Mouse (Mus musculus) Patski (cell line): ENCODE measurements at regions not wholly inside any gene's neighbourhood (a gene's known extent, or its start where the extent isn't known, plus 50 kb on each side); places are given as distances from the start of the nearest gene placed in this dataset.

Experiments used
- ATAC-seq: fragments of 100-300 bp; one replicate; pipeline ENCODE4 v1.8.0; 2021
- CTCF ChIA-PET: fragments of 350-600 bp; sonication (Branson Sonifier 250); formaldehyde crosslinking; loops from one replicate; lab custom pipeline; 2022; ENCODE audit warnings: inconsistent platforms; lab: Charles Lee
- POLR2A ChIA-PET: fragments of 350-600 bp; sonication (Branson Sonifier 250); formaldehyde crosslinking; loops from one replicate; lab custom pipeline; 2022; ENCODE audit warnings: antibody characterized with exemption, inconsistent platforms; lab: Charles Lee
- DNase-seq: peaks from one replicate; pipeline ENCODE4 v3.0.0-alpha.2; 2011; ENCODE audit warnings: low read depth, low spot score
- H3K27me3 ChIP-seq: fragments of 371-371 bp; one replicate; pipeline ENCODE4 v1.5.1; 2021
- CTCF ChIP-seq: fragments of 100-300 bp; IDR thresholded peaks from one replicate; pipeline ENCODE4 v1.5.1; 2021
- in situ Hi-C: fragments of 300-500 bp; cut with MboI; formaldehyde crosslinking; loops from 3 replicates; pipeline ENCODE4 v1.11.1; 2018; ENCODE audit warnings: low pct_unique_long_range_greater_than_20kb, mixed read lengths

GRCm38 (mm10) chr10:99388526-99388925 lies 125.5 kb downstream of the Dusp6 start:
- no peak for DNase-seq
- H3K27me3 ChIP-seq, result no peaks in the 10 kb centered on the region
- no peak for ATAC-seq
- in situ Hi-C loops, result no loop called here
- CTCF ChIA-PET, result interaction anchor here (1.1 kb wide), 1 partner anchor 20 kb away, joined by 3 read pairs; no protein-coding TSS in a partner anchor
- TF ChIP-seq CTCF, result no peak
- POLR2A ChIA-PET, result no interaction called here

- in situ Hi-C loops, result no loop called here
These were observed 126.0 kb downstream of the Dusp6 start for GRCm38 (mm10) chr10:99388986-99389385.

GRCm38 (mm10) chr10:99390609-99391183 lies 127.7 kb downstream of the Dusp6 start:
- CTCF ChIA-PET, result no interaction called here
- in situ Hi-C loops, result no loop called here
- ATAC-seq (no peak), DNase-seq (no peak)
- H3K27me3 ChIP-seq, result no peaks in the 10 kb centered on the region
- POLR2A ChIA-PET, result no interaction called here
- no peak for TF ChIP-seq CTCF

More at GRCm38 (mm10) chr10:99388986-99389385, 126.0 kb downstream of the Dusp6 start:
- ChIA-PET POLR2A (no interaction called here), CTCF (interaction anchor here (1.1 kb wide), 1 partner anchor 21 kb away, joined by 3 read pairs; no protein-coding TSS in a partner anchor)
- H3K27me3 ChIP-seq, result no peaks in the 10 kb centered on the region
- no peak for DNase-seq
- ATAC-seq, result no peak
- TF ChIP-seq CTCF, result no peak

- in situ Hi-C loops, result no loop called here
- TF ChIP-seq CTCF, result no peak
- no peak for DNase-seq
- CTCF ChIA-PET, result no interaction called here
- POLR2A ChIA-PET, result no interaction called here
- H3K27me3 ChIP-seq, result no peaks in the 10 kb centered on the region
- ATAC-seq, result no peak
These were observed 128.7 kb downstream of the Dusp6 start for GRCm38 (mm10) chr10:99391725-99392124.

- ChIA-PET CTCF (interaction anchor here (1.4 kb wide), 1 partner anchor 38 kb away, joined by 3 read pairs; no protein-coding TSS in a partner anchor), POLR2A (interaction anchor here (0.7 kb wide), 1 partner anchor 140 kb away, joined by 5 read pairs; no protein-coding TSS in a partner anchor)
- DNase-seq (no peak), ATAC-seq (no peak)
- in situ Hi-C loops, result no loop called here
- no peaks in the 10 kb centered on the region for H3K27me3 ChIP-seq
- TF ChIP-seq CTCF, result no peak
These were observed 129.9 kb downstream of the Dusp6 start for GRCm38 (mm10) chr10:99392979-99393378.

- CTCF ChIA-PET, result interaction anchor here (1.4 kb wide), 1 partner anchor 39 kb away, joined by 3 read pairs; no protein-coding TSS in a partner anchor
These were observed 130.5 kb downstream of the Dusp6 start for GRCm38 (mm10) chr10:99393523-99393922.

GRCm38 (mm10) chr10:99395411-99395810 lies 132.4 kb downstream of the Dusp6 start:
- DNase-seq (no peak), ATAC-seq (no peak)
- H3K27me3 ChIP-seq, result no peaks in the 10 kb centered on the region
- CTCF ChIA-PET, result no interaction called here
- in situ Hi-C loops, result no loop called here
- POLR2A ChIA-PET, result interaction anchor here (0.7 to 1.0 kb wide), 2 partner anchors 134 to 216 kb away, joined by 3 read pairs; no protein-coding TSS in a partner anchor
- no peak for TF ChIP-seq CTCF

More at GRCm38 (mm10) chr10:99393523-99393922, 130.5 kb downstream of the Dusp6 start:
- POLR2A ChIA-PET, result interaction anchor here (0.6 kb wide), 2 partner anchors 23 to 29 kb away, joined by 3 read pairs; no protein-coding TSS in a partner anchor
- TF ChIP-seq CTCF, result no peak
- DNase-seq (no peak), ATAC-seq (no peak)
- in situ Hi-C loops, result no loop called here
- no peaks in the 10 kb centered on the region for H3K27me3 ChIP-seq

- no peaks in the 10 kb centered on the region for H3K27me3 ChIP-seq
- ATAC-seq (peak; percentile 95), DNase-seq (peak; percentile 31)
- no peak for TF ChIP-seq CTCF
- in situ Hi-C loops, result no loop called here
- ChIA-PET POLR2A (no interaction called here), CTCF (no interaction called here)
These were observed 133.6 kb downstream of the Dusp6 start for GRCm38 (mm10) chr10:99396630-99397029.

- no peak for ATAC-seq
- POLR2A ChIA-PET, result no interaction called here
- no peak for TF ChIP-seq CTCF
- no peak for DNase-seq
- no peaks in the 10 kb centered on the region for H3K27me3 ChIP-seq
- in situ Hi-C loops, result no loop called here
- CTCF ChIA-PET, result no interaction called here
These were observed 137.0 kb downstream of the Dusp6 start for GRCm38 (mm10) chr10:99400076-99400475.

GRCm38 (mm10) chr10:99406764-99407163 lies 143.7 kb downstream of the Dusp6 start:
- CTCF ChIA-PET, result interaction anchor here (1.1 kb wide), 1 partner anchor 163 kb away, joined by 3 read pairs; no protein-coding TSS in a partner anchor
- H3K27me3 ChIP-seq, result no peaks in the 10 kb centered on the region
- ATAC-seq (no peak), DNase-seq (no peak)
- TF ChIP-seq CTCF, result no peak
- POLR2A ChIA-PET, result no interaction called here
- in situ Hi-C loops, result no loop called here

GRCm38 (mm10) chr10:99408786-99409185 lies 145.8 kb downstream of the Dusp6 start:
- H3K27me3 ChIP-seq, result no peaks in the 10 kb centered on the region
- peak; percentile 44 for TF ChIP-seq CTCF
- DNase-seq (no peak), ATAC-seq (no peak)
- in situ Hi-C loops, result no loop called here
- ChIA-PET CTCF (no interaction called here), POLR2A (no interaction called here)
